Mouse (Mus musculus): ENCODE data around the gene 4933402D24Rik. TPM values are rescaled to one million over a fixed set of nuclear protein-coding genes. Genes with fewer than 3 reads are reported as not detected.

Gene 4933402D24Rik
- polyA plus RNA-seq (2012; ENCODE audit: insufficient read depth, low replicate concordance) = not detected in 2 replicates

DNA sequence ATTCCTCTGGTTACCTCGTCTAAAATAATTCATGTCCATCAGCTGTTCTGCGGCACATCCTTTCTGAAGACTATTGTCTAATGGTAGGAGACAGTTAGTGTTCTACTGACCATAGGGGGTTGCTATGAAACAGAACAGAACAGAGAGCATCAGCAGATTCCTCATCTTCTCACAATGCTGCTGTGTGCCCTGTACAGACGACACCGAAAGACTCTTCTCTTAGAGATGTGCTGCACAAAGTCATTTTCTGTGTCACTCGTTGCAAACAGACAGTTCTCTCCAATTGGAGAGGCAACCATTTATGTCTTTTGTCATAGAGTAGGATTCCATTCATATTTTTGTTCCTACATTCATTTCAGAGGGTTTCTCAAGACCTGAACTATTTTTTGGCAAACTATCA, at the start of gene 4933402D24Rik:
TSS of gene 4933402D24Rik (minus strand) at position 101 of the 400 bp plus-strand sequence.
- H3K36me3 ChIP-seq (replicated peaks; ENCODE audit: low read length) = no peaks in the 10 kb centered on the region
- no peak within 1 kb of the TSS for H3K4me3 ChIP-seq (replicated peaks)
- no peaks in the 10 kb centered on the region for H3K4me1 ChIP-seq
- peaks cover 4% of the 10 kb centered on the region for H3K27me3 ChIP-seq (replicated peaks)
- TF ChIP-seq FLI1 (IDR thresholded peaks at IDR 0.05; ENCODE audit: low read length) = no peak
- no peak for TF ChIP-seq GATA1 (IDR thresholded peaks at IDR 0.05; ENCODE audit: borderline replicate concordance, low read length)
- peaks cover under 1% of the 10 kb centered on the region for H3K9me3 ChIP-seq

- Histone ChIP-seq H3K36me3 (replicated peaks; ENCODE audit: low read length) (no peaks in the 10 kb centered on the region), H3K4me1 (no peaks in the 10 kb centered on the region), H3K27me3 (replicated peaks) (no peaks in the 10 kb centered on the region), H3K9me3 (no peaks in the 10 kb centered on the region), H3K4me3 (replicated peaks) (no peak overlapping the region)
- TF ChIP-seq GATA1 (IDR thresholded peaks at IDR 0.05; ENCODE audit: borderline replicate concordance, low read length) (no peak), FLI1 (IDR thresholded peaks at IDR 0.05; ENCODE audit: low read length) (no peak)
These were observed 39.5 kb upstream of the 4933402D24Rik start for GRCm38 (mm10) chr1:63808584-63808983.

DNA sequence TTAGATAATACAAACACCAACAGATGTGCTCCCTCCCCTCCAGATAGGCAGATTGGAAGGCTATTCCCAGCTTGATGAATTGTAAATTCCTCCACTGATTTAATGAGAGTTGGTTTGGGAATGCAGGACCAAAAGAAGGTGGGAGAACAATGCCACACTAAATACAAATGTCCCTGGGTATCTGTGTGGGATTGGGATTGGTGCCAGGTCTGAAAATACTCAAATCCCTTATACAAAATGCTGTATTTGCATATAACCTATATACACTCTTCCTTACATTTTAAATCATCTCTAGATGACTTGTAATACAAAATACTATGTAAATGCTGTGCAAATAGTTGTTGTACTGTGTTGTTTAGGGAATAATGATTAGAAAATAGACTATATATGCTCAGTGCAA, 36.0 kb upstream of the 4933402D24Rik start:
- Histone ChIP-seq H3K4me1 (no peaks in the 10 kb centered on the region), H3K9me3 (no peaks in the 10 kb centered on the region), H3K27me3 (replicated peaks) (no peaks in the 10 kb centered on the region), H3K36me3 (replicated peaks; ENCODE audit: low read length) (no peaks in the 10 kb centered on the region), H3K4me3 (replicated peaks) (no peak overlapping the region)
- no peak for TF ChIP-seq FLI1 (IDR thresholded peaks at IDR 0.05; ENCODE audit: low read length)
- TF ChIP-seq GATA1 (IDR thresholded peaks at IDR 0.05; ENCODE audit: borderline replicate concordance, low read length) = no peak

DNA sequence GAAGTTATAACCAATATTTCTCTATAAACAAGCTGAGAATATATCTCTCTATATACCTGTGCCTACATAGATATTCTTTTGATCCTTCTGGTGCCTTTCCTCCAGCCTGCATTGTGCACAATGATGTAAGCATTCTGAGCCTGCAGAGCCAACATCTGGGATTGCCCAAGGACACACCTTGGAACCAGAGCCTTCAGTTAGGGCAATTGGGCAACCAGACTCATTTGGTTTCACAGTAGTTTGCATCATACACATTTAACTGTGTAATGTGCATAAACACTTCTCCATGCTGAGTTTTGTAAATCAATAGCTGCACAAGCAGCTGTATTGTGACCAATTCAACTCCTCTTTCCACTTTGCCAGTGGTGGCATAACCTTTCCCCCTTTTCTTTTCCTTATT, 25.3 kb upstream of the 4933402D24Rik start:
- Histone ChIP-seq H3K27me3 (replicated peaks) (peaks cover 3% of the 10 kb centered on the region), H3K36me3 (replicated peaks; ENCODE audit: low read length) (no peaks in the 10 kb centered on the region), H3K4me1 (no peaks in the 10 kb centered on the region), H3K4me3 (replicated peaks) (no peak overlapping the region), H3K9me3 (no peaks in the 10 kb centered on the region)
- TF ChIP-seq FLI1 (IDR thresholded peaks at IDR 0.05; ENCODE audit: low read length) (no peak), GATA1 (IDR thresholded peaks at IDR 0.05; ENCODE audit: borderline replicate concordance, low read length) (no peak)

- Histone ChIP-seq H3K27me3 (replicated peaks) (no peaks in the 10 kb centered on the region), H3K4me1 (peaks cover 11% of the 10 kb centered on the region), H3K36me3 (replicated peaks; ENCODE audit: low read length) (no peaks in the 10 kb centered on the region), H3K4me3 (replicated peaks) (no peak overlapping the region), H3K9me3 (peaks cover 9% of the 10 kb centered on the region)
- TF ChIP-seq GATA1 (IDR thresholded peaks at IDR 0.05; ENCODE audit: borderline replicate concordance, low read length) = no peak
These were observed 8.0 kb upstream of the 4933402D24Rik start for GRCm38 (mm10) chr1:63776902-63777630.

- TF ChIP-seq GATA1 (IDR thresholded peaks at IDR 0.05; ENCODE audit: borderline replicate concordance, low read length) (no peak), FLI1 (IDR thresholded peaks at IDR 0.05; ENCODE audit: low read length) (no peak)
- Histone ChIP-seq H3K9me3 (peaks cover 9% of the 10 kb centered on the region), H3K27me3 (replicated peaks) (no peaks in the 10 kb centered on the region), H3K36me3 (replicated peaks; ENCODE audit: low read length) (no peaks in the 10 kb centered on the region), H3K4me1 (peaks cover 11% of the 10 kb centered on the region), H3K4me3 (replicated peaks) (no peak overlapping the region)
These were observed 7.3 kb upstream of the 4933402D24Rik start for GRCm38 (mm10) chr1:63776396-63776795.

DNA sequence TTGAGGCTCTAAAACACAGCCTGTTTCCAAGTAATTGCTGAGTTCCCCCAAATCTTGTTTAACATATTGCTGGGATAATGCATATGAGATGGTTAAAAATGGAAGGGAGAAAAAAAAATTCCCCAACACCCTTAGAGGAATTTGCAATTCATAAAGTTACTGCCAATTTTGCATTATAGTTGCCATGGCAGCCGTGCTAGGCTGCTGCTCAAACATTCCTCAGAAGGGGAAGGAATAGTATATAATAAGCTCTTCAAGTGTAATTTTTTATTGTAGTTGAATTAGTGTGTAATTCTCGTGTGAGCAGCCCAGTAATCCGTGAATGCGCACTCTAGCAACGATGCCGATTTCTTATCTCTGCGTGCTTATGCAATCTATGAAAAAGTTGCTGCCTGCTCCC, 1.2 kb upstream of the 4933402D24Rik start:
- H3K36me3 ChIP-seq (replicated peaks; ENCODE audit: low read length) = no peaks in the 10 kb centered on the region
- peaks cover 7% of the 10 kb centered on the region for H3K9me3 ChIP-seq
- H3K4me1 ChIP-seq = no peaks in the 10 kb centered on the region
- H3K4me3 ChIP-seq (replicated peaks) = no peak overlapping the region
- peaks cover 4% of the 10 kb centered on the region for H3K27me3 ChIP-seq (replicated peaks)
- TF ChIP-seq FLI1 (IDR thresholded peaks at IDR 0.05; ENCODE audit: low read length) = no peak
- TF ChIP-seq GATA1 (IDR thresholded peaks at IDR 0.05; ENCODE audit: borderline replicate concordance, low read length) = no peak

GRCm38 (mm10) chr1:63768112-63768511, 955 bp downstream of the 4933402D24Rik start:
- H3K4me3 ChIP-seq (replicated peaks) = no peak overlapping the region
- no peaks in the 10 kb centered on the region for H3K36me3 ChIP-seq (replicated peaks; ENCODE audit: low read length)
- H3K27me3 ChIP-seq (replicated peaks) = peaks cover 4% of the 10 kb centered on the region
- H3K9me3 ChIP-seq = no peaks in the 10 kb centered on the region
- peaks cover 9% of the 10 kb centered on the region for H3K4me1 ChIP-seq
- TF ChIP-seq FLI1 (IDR thresholded peaks at IDR 0.05; ENCODE audit: low read length) (no peak), GATA1 (IDR thresholded peaks at IDR 0.05; ENCODE audit: borderline replicate concordance, low read length) (no peak)

GRCm38 (mm10) chr1:63764395-63764794, 4.7 kb downstream of the 4933402D24Rik start:
- Histone ChIP-seq H3K27me3 (replicated peaks) (peaks cover 4% of the 10 kb centered on the region), H3K4me3 (replicated peaks) (no peak overlapping the region), H3K4me1 (peaks cover 12% of the 10 kb centered on the region), H3K9me3 (no peaks in the 10 kb centered on the region), H3K36me3 (replicated peaks; ENCODE audit: low read length) (no peaks in the 10 kb centered on the region)
- no peak for TF ChIP-seq FLI1 (IDR thresholded peaks at IDR 0.05; ENCODE audit: low read length)
- no peak for TF ChIP-seq GATA1 (IDR thresholded peaks at IDR 0.05; ENCODE audit: borderline replicate concordance, low read length)

GRCm38 (mm10) chr1:63763881-63764386, 5.1 kb downstream of the 4933402D24Rik start:
- Histone ChIP-seq H3K9me3 (no peaks in the 10 kb centered on the region), H3K36me3 (replicated peaks; ENCODE audit: low read length) (no peaks in the 10 kb centered on the region), H3K27me3 (replicated peaks) (peaks cover 2% of the 10 kb centered on the region), H3K4me1 (peaks cover 12% of the 10 kb centered on the region), H3K4me3 (replicated peaks) (no peak overlapping the region)
- no peak for TF ChIP-seq GATA1 (IDR thresholded peaks at IDR 0.05; ENCODE audit: borderline replicate concordance, low read length)
- TF ChIP-seq FLI1 (IDR thresholded peaks at IDR 0.05; ENCODE audit: low read length) = no peak

Measured in megakaryocyte, embryonic 14.5 days (primary cell).